Mouse (Mus musculus) cerebellum, postnatal 36 days (tissue): ENCODE measurements around the gene 5430402E10Rik.
"Not testable (repeated sequence)": the region's sequence is repeated elsewhere in the genome, so short reads cannot be mapped to it uniquely, and the experiment has no call there.

Experiments used
- DNase-seq, 2 experiments: peaks; one replicate each; pipeline ENCODE4 v3.0.0; 2021 to 2022; ENCODE audit warnings: mixed read lengths in 2 of 2

Gene 5430402E10Rik

DNA sequence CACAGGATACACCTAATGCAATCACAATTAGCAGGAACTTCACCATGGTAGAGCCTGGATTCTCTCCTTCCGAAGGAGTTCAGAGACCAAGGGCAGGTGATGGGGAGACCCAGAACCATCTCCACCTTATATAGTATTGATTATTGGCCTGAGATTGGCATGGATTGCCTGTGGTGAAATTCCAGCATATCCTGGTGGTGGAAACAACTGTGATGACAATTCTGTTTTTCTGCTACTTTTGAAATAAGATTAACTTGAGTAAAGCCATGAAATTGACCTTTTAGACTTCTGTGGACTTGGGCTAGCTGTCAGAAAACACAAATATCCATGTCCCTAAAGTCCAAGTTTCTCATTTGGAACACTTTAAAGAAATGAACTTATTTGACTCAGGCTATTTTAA, at the start of gene 5430402E10Rik:
TSS of gene 5430402E10Rik (minus strand) at position 101 of the 400 bp plus-strand sequence.
- not testable (repeated sequence) for DNase-seq

DNA sequence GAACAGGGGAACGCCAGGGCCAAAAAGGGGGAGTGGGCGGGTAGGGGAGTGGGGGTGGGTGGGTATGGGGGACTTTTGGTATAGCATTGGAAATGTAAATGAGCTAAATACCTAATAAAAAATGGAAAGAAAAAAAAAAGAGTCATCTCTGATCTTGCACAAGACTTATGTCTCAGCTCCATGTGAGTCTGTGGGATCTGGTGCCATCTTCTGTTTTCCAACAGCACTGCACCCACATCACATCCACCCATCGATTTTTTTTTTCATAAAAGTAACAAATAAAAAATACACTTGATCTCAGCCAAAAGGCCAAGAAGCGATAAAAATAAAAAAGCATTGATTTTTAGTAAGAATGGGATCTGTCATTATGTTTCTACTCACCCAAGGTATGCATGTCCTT, 44.8 kb downstream of the 5430402E10Rik start:
- DNase-seq: not testable (repeated sequence)
